Mouse (Mus musculus) urinary bladder, adult 18-20 months (tissue): ENCODE data around the gene Prpf38b.
A peak's percentile ranks its signal among the peaks of the same experiment; 100 is the strongest.

Experiments used
- DNase-seq, 2 experiments: peaks; one replicate each; pipeline ENCODE4 v3.0.0; 2022; ENCODE audit warnings: low spot score in 2 of 2, mixed read lengths in 2 of 2

Prpf38b gene

GRCm38 (mm10) chr3:108911548-108912413 is at the start of gene Prpf38b:
Prpf38b (minus strand) TSS chr3:108911727.
- peak; percentile 85 to 92 for DNase-seq

DNA sequence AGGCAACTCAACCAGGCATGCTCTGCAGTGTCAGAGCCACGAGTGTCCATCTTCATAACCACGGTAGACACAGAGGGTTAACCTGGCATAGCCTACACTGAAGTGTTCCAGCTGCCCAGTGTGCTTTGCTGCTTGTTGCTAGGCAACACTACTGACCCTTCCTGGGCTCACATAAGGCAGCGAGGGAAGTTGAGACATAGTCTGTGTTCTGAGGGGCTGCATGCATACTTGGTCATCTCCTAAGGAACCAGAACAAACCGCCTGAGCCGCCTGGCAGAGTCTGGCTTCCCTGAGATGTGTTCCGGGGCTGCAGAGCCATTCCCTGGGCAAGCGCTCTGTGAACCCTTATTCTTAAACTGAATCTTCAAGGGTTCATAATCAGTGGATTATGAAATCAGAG is 49.7 kb upstream of the Prpf38b start:
- no peak for DNase-seq

GRCm38 (mm10) chr3:108959680-108960295 is 48.3 kb upstream of the Prpf38b start:
- no peak for DNase-seq

DNA sequence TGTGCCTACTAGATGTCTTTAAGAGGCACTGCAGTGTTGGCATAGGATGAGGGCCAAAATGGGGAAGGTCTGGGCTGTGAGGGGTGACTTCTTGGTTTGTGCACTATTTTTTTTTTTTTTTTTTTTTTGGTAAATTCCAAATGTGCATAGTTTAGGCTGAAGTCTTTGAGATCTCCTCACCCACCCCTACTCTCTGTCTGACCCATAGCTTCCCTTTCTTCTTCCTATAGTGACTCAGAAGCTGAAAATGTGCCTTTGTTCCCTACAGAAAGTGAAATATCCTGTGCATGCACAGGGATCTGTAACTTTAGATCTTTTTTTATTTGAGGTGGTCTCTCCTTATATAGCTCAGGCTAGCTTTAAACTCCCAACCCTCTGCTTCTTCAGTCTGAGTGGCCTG is 46.4 kb upstream of the Prpf38b start:
- no peak for DNase-seq

DNA sequence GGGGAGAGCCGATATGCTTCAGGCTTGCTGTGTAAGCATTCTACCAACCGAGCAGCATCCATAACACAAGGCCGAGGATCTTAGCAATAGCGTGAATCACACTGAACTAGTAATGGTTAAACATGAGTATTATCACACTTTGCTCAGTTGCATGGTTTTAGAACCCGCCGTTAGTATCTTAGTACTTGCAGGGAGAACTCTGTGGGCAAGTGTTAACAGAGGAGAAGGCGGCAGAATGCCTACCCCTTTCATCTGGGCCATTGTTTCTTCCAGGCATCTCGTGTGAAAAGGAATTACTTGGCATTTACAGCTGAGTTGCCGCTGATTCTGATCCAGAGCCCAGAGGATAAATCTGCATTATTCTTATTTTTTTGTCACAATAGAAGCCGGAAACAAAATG is 29.5 kb upstream of the Prpf38b start:
- no peak for DNase-seq

DNA sequence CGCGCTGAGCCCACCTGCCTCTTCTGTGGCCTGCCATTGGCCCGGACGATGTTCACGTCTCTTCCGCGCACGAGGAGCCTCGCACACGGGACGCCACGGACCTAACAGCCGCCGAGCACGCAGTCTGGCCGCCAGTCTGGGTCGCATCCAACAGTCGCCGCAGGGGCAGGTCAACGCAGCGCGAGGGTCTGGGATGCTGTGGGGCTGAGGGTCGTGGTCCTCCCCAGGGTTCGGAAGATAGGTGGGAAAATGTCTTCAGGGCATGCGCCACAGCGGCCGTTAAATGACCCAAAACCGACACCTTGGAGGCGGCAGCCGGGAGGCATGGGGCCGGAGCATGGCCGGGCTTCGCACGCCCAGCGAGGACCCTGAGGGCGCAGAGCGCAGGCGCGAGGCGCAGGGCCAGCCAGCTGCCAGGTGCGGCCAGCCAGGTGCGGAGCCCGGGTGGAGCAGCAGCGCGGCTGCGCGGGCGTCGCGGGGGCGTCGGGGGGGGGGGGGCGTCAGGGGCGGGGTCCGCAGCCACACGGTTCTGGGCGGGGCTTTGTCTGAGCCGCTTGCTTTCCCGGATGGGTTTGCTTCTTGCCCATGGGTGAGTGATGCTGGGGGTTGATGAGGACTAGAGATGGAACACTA is 28.6 kb upstream of the Prpf38b start, which contains the start of gene Gm9857:
TSS of gene Gm9857 (minus strand) at position 445 of the 633 bp plus-strand sequence.
- no peak for DNase-seq

GRCm38 (mm10) chr3:108939573-108939972 is 28.0 kb upstream of the Prpf38b start, which contains the start of gene Henmt1:
Henmt1 (plus strand) TSS chr3:108939873.
- no peak for DNase-seq

DNA sequence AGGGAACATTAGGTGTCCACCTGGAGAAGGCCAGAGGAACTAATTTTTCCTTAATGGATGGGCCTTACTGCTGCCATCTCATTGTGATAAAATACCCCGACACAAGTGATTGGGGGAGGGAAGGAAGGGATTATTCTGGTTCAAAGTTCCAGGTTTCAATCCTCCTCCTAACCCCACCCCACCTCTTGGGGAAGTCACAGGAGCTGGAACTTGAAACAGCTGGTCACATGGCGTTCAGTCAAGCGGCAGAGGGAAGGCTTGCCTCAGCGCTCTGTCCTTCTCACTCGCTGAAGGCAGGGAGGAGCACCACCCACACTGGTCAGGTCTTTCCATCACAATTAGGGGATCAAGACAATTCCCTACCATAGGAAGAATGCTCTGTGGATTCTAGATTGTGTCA is 27.2 kb upstream of the Prpf38b start:
- DNase-seq, result no peak

GRCm38 (mm10) chr3:108933557-108933956 is 22.0 kb upstream of the Prpf38b start:
- DNase-seq, result no peak

DNA sequence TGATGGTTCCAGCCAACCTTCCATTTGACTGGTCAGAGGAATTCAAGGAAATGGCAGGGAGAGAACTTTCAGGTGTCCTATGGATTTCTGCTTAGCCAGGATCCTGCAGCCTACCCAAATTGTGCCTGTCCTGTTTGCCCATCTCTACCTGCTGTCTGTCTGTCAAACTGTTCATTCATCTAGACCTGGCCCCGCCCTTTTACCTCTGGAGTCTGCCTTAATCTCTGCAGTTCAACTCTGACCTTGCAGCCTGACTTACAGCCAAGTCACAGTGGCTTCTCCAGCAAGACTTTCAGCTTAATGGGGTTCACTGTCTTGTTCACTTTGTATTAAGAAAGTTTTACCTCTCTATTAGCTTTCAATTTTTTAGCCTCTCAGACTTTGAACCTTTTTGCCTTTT is 14.8 kb upstream of the Prpf38b start:
- DNase-seq, result no peak

GRCm38 (mm10) chr3:108925677-108926076 is 14.2 kb upstream of the Prpf38b start:
- no peak for DNase-seq

DNA sequence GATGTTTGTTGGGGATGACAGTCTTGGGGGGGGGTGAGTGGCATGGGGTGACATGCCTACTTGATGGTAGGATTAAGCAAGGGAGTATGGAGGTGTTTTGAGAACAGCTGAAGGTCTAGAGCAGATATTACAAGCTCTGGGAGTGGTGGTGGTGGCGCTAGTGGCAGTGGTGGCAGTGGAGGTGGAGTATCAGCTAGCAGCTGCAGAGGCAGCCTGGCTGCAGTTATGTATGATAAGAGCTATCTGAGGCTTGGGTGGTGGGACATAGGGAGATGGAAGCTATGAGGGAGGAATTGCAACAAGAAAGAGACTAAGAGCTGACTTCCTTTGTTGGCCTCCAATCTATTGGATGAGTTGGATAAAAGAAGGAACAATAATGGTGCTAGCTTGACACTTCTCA is 10.3 kb upstream of the Prpf38b start:
- DNase-seq, result no peak

DNA sequence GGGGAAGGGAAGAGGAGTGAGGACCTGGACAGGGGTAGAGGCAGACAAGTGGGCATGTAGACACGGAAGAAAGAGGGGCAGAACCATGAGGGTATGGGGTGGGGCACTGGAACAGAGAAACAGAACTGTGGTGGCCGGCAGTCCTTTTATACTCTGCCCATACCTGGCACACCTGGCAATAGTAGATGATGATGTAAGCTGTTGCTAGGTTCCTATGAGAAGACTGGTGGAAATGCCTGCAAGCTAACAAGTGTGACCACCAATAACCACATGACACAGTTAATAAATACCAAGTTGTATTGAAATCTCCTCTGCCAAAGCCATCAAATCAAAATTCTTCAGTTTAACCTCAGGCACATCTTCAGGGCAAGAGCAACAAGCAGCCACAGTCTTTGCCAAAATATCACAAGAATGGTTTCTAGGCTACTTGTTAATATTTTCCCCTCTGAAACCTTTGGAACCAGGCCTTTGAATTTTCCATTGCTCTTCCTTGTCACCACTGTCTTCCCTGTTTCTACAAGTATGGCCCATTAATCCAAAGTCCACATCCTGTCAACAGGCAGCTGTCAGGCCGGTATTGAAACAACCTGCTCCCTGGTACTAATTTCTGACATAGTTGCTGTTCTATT is 9.0 kb upstream of the Prpf38b start:
- DNase-seq, result no peak

- no peak for DNase-seq
Observed at GRCm38 (mm10) chr3:108918852-108919251, 7.3 kb upstream of the Prpf38b start.

GRCm38 (mm10) chr3:108917986-108918385 is 6.5 kb upstream of the Prpf38b start:
- no peak for DNase-seq

DNA sequence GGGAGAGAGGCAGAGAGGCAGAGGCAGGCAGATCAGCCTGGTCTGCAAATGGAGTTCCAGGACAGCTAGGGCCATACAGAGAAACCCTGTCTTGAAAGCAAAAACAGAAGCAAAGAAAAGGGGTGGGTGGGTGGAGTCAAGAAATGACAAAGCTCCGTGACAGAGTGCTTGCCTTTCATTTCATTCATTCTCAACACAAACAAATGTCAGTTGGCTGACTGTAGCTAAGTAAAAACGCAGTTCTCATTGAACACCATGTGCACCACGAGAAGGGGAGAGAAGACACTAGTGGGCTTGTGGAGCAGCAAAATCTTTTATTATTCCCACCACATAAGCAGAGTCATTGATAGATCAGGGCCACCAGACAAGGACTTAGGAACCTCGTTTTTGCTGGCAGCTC is 5.3 kb upstream of the Prpf38b start:
- no peak for DNase-seq

GRCm38 (mm10) chr3:108915999-108916398 is 4.5 kb upstream of the Prpf38b start:
- DNase-seq, result no peak

DNA sequence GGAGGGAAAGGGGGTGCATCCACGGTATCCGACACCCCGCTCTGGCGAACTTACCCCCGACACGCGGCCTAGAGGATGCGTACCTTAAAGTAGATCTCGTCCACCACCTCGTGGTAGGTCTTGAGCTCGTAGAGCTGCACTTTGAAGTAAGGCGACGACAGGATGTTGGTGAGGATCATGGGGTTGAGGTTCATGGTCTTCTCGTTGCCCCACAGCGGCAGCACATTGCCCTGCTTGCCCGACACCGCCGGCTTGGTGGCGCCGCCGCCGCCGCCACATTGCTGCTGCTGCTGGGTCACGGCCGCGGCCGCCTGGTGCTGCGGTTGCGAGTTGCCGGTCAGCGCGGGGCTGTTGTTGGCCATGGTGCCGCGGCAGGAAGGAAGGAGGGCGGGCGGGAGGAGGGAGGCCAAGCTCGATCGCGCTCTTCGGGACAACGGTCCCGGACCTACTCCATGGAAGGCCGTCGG is 413 bp downstream of the Prpf38b start:
- peak; percentile 28 to 49 for DNase-seq

- peak; percentile 4 to 17 for DNase-seq
Observed at GRCm38 (mm10) chr3:108910303-108911080, 1.0 kb downstream of the Prpf38b start.

- DNase-seq, result no peak
Observed at GRCm38 (mm10) chr3:108902934-108903333, 8.6 kb downstream of the Prpf38b start.

DNA sequence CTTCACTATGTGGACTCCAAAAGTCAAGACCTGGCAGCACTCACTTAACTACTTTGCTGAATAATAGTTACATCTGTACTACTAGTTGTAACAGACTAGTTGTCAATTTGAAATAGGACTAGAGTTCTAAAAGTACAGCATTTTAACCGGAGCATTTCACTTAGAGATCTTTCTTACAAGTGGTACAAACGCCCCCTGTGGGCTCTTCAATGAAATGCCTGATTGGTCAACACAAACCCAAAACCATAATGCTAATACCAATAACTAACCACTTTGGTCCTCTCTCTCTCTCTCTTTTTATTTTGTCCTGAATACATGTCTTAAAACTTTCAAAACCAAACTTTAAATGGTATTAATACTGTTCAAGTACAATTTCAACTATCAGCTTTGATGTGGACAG is 9.5 kb downstream of the Prpf38b start:
- no peak for DNase-seq
